ENCODE assay signal across 10 mouse cellular contexts in genomic region chr6:85373066-85373860, GRCm38 (mm10). TPM values are rescaled to one million over a fixed set of nuclear protein-coding genes. Genes with fewer than 3 reads are reported as not detected.
DNase-seq lines count a peak whose midpoint lies in the region; ATAC-seq lines count a peak whose summit lies in the region.
"Had no signal": no experiment of that assay in that cellular context is flagged by ENCODE, and none has a peak within 500 bp of the region (broad histone marks: within the 10 kb centered on the region; RNA-seq: fewer than 3 reads in every experiment).

No protein-coding gene starts in this region.

- peak overlapping the region; percentile 82 for H3K4me3 ChIP-seq in kidney, embryonic 15.5 days (replicated peaks)
- H3K4me3 ChIP-seq in embryonic facial prominence, embryonic 11.5 days (ENCODE audit: low read depth, low read length), result peak overlapping the region; percentile 70
- H3K4me3 ChIP-seq in hindbrain, embryonic 16.5 days (ENCODE audit: low read length), result peak overlapping the region; percentile 88
- H3K4me3 ChIP-seq in midbrain, embryonic 16.5 days (ENCODE audit: low read depth, low read length), result peak overlapping the region; percentile 76

- 87% methylated on average over 10 of the region's 10 CpGs for WGBS in kidney, embryonic 15.5 days
- WGBS in embryonic facial prominence, embryonic 11.5 days, result 86% methylated on average over 10 of the region's 10 CpGs
- WGBS in hindbrain, embryonic 16.5 days, result 88% methylated on average over 10 of the region's 10 CpGs
- WGBS in midbrain, embryonic 16.5 days, result 85% methylated on average over 10 of the region's 10 CpGs

- ATAC-seq in kidney, embryonic 15.5 days (replicated peaks; ENCODE audit: low FRiP score), result no peak
- ATAC-seq in embryonic facial prominence, embryonic 11.5 days (replicated peaks; ENCODE audit: insufficient number of reproducible peaks, low FRiP score, low TSS enrichment, low read depth), result no peak
- no peak for ATAC-seq in hindbrain, embryonic 16.5 days
- no peak for ATAC-seq in midbrain, embryonic 16.5 days
- no peak for ATAC-seq in megakaryocyte progenitor cell, adult 5-6 weeks (replicated peaks; ENCODE audit: poor library complexity)

- 0 out of 2 replicates have a peak overlapping the region, but pooled peaks have one; percentile 61 for H3K27ac ChIP-seq in kidney, embryonic 15.5 days
- no peak overlapping the region for H3K27ac ChIP-seq in embryonic facial prominence, embryonic 11.5 days (replicated peaks; ENCODE audit: low read depth, low read length)
- no peak overlapping the region for H3K27ac ChIP-seq in hindbrain, embryonic 16.5 days (ENCODE audit: low read depth, low read length)
- H3K27ac ChIP-seq in midbrain, embryonic 16.5 days (ENCODE audit: low read length), result no peak overlapping the region

- H3K4me2 ChIP-seq in kidney, embryonic 15.5 days, result peak overlapping the region; percentile 94
- peak overlapping the region; percentile 96 for H3K4me2 ChIP-seq in embryonic facial prominence, embryonic 11.5 days (ENCODE audit: low read depth, low read length)
- peak overlapping the region; percentile 71 for H3K4me2 ChIP-seq in hindbrain, embryonic 16.5 days (ENCODE audit: low read length)
- H3K4me2 ChIP-seq in midbrain, embryonic 16.5 days (ENCODE audit: low read length), result peak overlapping the region; percentile 88

- peaks cover 60% of the 10 kb centered on the region for H3K4me1 ChIP-seq in kidney, embryonic 15.5 days
- H3K4me1 ChIP-seq in embryonic facial prominence, embryonic 11.5 days (ENCODE audit: control insufficient read depth, insufficient read depth, low read length), result no peaks in the 10 kb centered on the region
- peaks cover 30% of the 10 kb centered on the region for H3K4me1 ChIP-seq in hindbrain, embryonic 16.5 days (ENCODE audit: control insufficient read depth, insufficient read depth, low read depth, low read length)
- peaks cover 30% of the 10 kb centered on the region for H3K4me1 ChIP-seq in midbrain, embryonic 16.5 days (ENCODE audit: control insufficient read depth, insufficient read depth, low read length)

- no peaks in the 10 kb centered on the region for H3K36me3 ChIP-seq in kidney, embryonic 15.5 days
- no peaks in the 10 kb centered on the region for H3K36me3 ChIP-seq in embryonic facial prominence, embryonic 11.5 days (replicated peaks; ENCODE audit: control insufficient read depth, insufficient read depth, low read depth, low read length)
- H3K36me3 ChIP-seq in hindbrain, embryonic 16.5 days (ENCODE audit: control insufficient read depth, insufficient read depth, low read length), result no peaks in the 10 kb centered on the region
- no peaks in the 10 kb centered on the region for H3K36me3 ChIP-seq in midbrain, embryonic 16.5 days (ENCODE audit: control insufficient read depth, insufficient read depth, low read length)

- H3K27me3 ChIP-seq in kidney, embryonic 15.5 days, result no peaks in the 10 kb centered on the region
- no peaks in the 10 kb centered on the region for H3K27me3 ChIP-seq in embryonic facial prominence, embryonic 11.5 days (ENCODE audit: control insufficient read depth, insufficient read depth, low read length)
- H3K27me3 ChIP-seq in hindbrain, embryonic 16.5 days (replicated peaks; ENCODE audit: control insufficient read depth, insufficient read depth, low read length), result no peaks in the 10 kb centered on the region
- no peaks in the 10 kb centered on the region for H3K27me3 ChIP-seq in midbrain, embryonic 16.5 days (ENCODE audit: control insufficient read depth, insufficient read depth, low read depth, low read length)
- H3K27me3 ChIP-seq: Patski had no signal

- peak overlapping the region; percentile 81 for H3K9ac ChIP-seq in kidney, embryonic 15.5 days
- H3K9ac ChIP-seq in embryonic facial prominence, embryonic 11.5 days (replicated peaks; ENCODE audit: low read length), result peak overlapping the region; percentile 63; the same call in 1 of the 2 replicates
- H3K9ac ChIP-seq in hindbrain, embryonic 16.5 days (ENCODE audit: low read depth, low read length), result peak overlapping the region; percentile 93
- H3K9ac ChIP-seq in midbrain, embryonic 16.5 days (ENCODE audit: low read depth, low read length), result peak overlapping the region; percentile 92

- DNase-seq in kidney, adult 11 months, result no peak
- DNase-seq in embryonic facial prominence, embryonic 11.5 days (ENCODE audit: low spot score), result no peak
- DNase-seq in B cell, adult 2 months, result no peak
- no peak for DNase-seq in layer of hippocampus, adult 8-10 months (ENCODE audit: low spot score in 2 of 2)

- no peaks in the 10 kb centered on the region for H3K9me3 ChIP-seq in kidney, embryonic 15.5 days (replicated peaks)
- H3K9me3 ChIP-seq in embryonic facial prominence, embryonic 11.5 days (replicated peaks; ENCODE audit: control insufficient read depth, low read length), result no peaks in the 10 kb centered on the region
- no peaks in the 10 kb centered on the region for H3K9me3 ChIP-seq in hindbrain, embryonic 16.5 days (ENCODE audit: control insufficient read depth, low read length)
- H3K9me3 ChIP-seq in midbrain, embryonic 16.5 days (replicated peaks; ENCODE audit: control insufficient read depth, low read length, poor library complexity, severe bottlenecking), result no peaks in the 10 kb centered on the region

RNA-seq across cellular contexts. Expression of gene Rab11fip5, which starts 1.2 kb away (rescaled TPM):
- 12.1 and 13.8 TPM in 2 replicates for polyA plus RNA-seq in kidney, embryonic 15.5 days (2015; fragmentation: Nextera tagmentation; extraction: Ambion mirVana)
- 3.1 TPM in 2 replicates for polyA plus RNA-seq in embryonic facial prominence, embryonic 11.5 days (2014; fragmentation: Nextera tagmentation; extraction: Ambion mirVana)
- polyA plus RNA-seq in hindbrain, embryonic 16.5 days (2015; fragmentation: Nextera tagmentation; extraction: Ambion mirVana), result 24.3 and 28.6 TPM in 2 replicates
- 20.2 and 21.1 TPM in 2 replicates for polyA plus RNA-seq in midbrain, embryonic 16.5 days (2015; fragmentation: Nextera tagmentation; extraction: Ambion mirVana)
- 10 to 100 TPM; 62.8 to 68.1 (median 65.7) TPM for total RNA-seq in layer of hippocampus, adult 8-10 months (2022)
- 4.2 and 4.4 TPM in 2 replicates for total RNA-seq in megakaryocyte progenitor cell, adult 5-6 weeks (2015)
- 3.1 and 5.5 TPM in 2 replicates for total RNA-seq in megakaryocyte progenitor cell, adult 5-6 weeks (2017)

RNA-seq across cellular contexts. Expression of gene Sfxn5, which starts 40.0 kb away (rescaled TPM):
- 12.4 and 12.9 TPM in 2 replicates for polyA plus RNA-seq in kidney, embryonic 15.5 days (2015; fragmentation: Nextera tagmentation; extraction: Ambion mirVana)
- polyA plus RNA-seq in embryonic facial prominence, embryonic 11.5 days (2014; fragmentation: Nextera tagmentation; extraction: Ambion mirVana), result 4.7 and 5.6 TPM in 2 replicates
- 49.1 and 61.3 TPM in 2 replicates for polyA plus RNA-seq in hindbrain, embryonic 16.5 days (2015; fragmentation: Nextera tagmentation; extraction: Ambion mirVana)
- 27.6 and 41.3 TPM in 2 replicates for polyA plus RNA-seq in midbrain, embryonic 16.5 days (2015; fragmentation: Nextera tagmentation; extraction: Ambion mirVana)
- total RNA-seq in layer of hippocampus, adult 8-10 months (2022), result 100 to 1,000 TPM; 176 to 205 (median 188) TPM
- total RNA-seq in megakaryocyte progenitor cell, adult 5-6 weeks (2015), result 1.1 and 2.7 TPM in 2 replicates
- 1.7 and 2.3 TPM in 2 replicates for total RNA-seq in megakaryocyte progenitor cell, adult 5-6 weeks (2017)

RNA-seq across cellular contexts. Expression of gene Noto, which starts 50.4 kb away (rescaled TPM):
- not detected in 2 replicates for polyA plus RNA-seq in kidney, embryonic 15.5 days (2015; fragmentation: Nextera tagmentation; extraction: Ambion mirVana)
- polyA plus RNA-seq in embryonic facial prominence, embryonic 11.5 days (2014; fragmentation: Nextera tagmentation; extraction: Ambion mirVana), result not detected in 2 replicates
- not detected in 2 replicates for polyA plus RNA-seq in hindbrain, embryonic 16.5 days (2015; fragmentation: Nextera tagmentation; extraction: Ambion mirVana)
- not detected in 2 replicates for polyA plus RNA-seq in midbrain, embryonic 16.5 days (2015; fragmentation: Nextera tagmentation; extraction: Ambion mirVana)
- total RNA-seq in layer of hippocampus, adult 8-10 months (2022), result not detected
- total RNA-seq in megakaryocyte progenitor cell, adult 5-6 weeks (2015), result not detected in 2 replicates
- total RNA-seq in megakaryocyte progenitor cell, adult 5-6 weeks (2017), result not detected in 2 replicates
- total RNA-seq: neutrophil, adult 5-6 weeks had no signal
- polyA plus RNA-seq: Patski had no signal

RNA-seq across cellular contexts. Expression of gene Smyd5, which starts 58.5 kb away (rescaled TPM):
- polyA plus RNA-seq in kidney, embryonic 15.5 days (2015; fragmentation: Nextera tagmentation; extraction: Ambion mirVana), result 69.3 and 75.1 TPM in 2 replicates
- polyA plus RNA-seq in embryonic facial prominence, embryonic 11.5 days (2014; fragmentation: Nextera tagmentation; extraction: Ambion mirVana), result 56.3 and 56.4 TPM in 2 replicates
- polyA plus RNA-seq in hindbrain, embryonic 16.5 days (2015; fragmentation: Nextera tagmentation; extraction: Ambion mirVana), result 81.4 and 82.8 TPM in 2 replicates
- 73.3 and 78.2 TPM in 2 replicates for polyA plus RNA-seq in midbrain, embryonic 16.5 days (2015; fragmentation: Nextera tagmentation; extraction: Ambion mirVana)
- total RNA-seq in layer of hippocampus, adult 8-10 months (2022), result 10 to 100 TPM; 49.4 to 57.5 (median 53.2) TPM
- total RNA-seq in megakaryocyte progenitor cell, adult 5-6 weeks (2015), result 39.4 and 42.2 TPM in 2 replicates
- total RNA-seq in megakaryocyte progenitor cell, adult 5-6 weeks (2017), result 44.1 and 66.0 TPM in 2 replicates
